ENCODE assay signal across 9 mouse cellular contexts in the genomic region with DNA sequence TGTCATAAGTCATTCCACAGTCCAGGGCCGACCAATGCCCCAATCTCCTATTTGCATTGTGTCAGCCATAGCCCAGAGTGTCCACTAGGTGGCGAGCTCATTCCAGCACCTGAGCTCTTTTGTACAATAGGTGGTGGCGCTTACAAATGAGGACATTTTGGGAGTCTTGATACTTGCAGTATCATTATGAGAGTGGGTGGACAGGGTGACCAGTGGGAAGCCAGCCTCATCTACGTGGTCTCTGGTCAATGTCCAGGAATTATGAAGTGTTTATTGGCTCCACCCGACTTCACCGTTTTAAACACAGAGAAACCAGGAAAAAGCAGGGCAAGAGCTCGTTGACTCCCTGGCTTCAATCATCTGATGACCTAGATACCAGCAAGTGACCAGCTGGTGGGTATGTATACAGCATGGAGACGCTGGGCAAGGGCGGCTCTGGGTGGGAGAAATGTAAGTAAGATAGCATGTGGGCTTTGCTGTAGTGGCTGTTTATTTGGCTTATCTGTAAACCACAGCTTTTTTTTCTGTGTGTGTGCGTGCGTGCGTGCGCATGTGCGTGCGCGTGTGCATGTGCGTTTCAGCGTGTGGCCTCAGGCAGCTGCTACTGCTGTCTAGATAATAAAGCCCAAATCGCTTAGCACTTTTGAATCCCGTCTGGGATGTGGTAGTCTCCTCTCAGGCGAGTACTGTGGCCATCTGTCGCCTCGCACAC. TPM values are rescaled to one million over a fixed set of nuclear protein-coding genes. Genes with fewer than 3 reads are reported as not detected.
DNase-seq lines count a peak whose midpoint lies in the region; ATAC-seq and TF ChIP-seq lines count a peak whose summit lies in the region.
"Had no signal": no experiment of that assay in that cellular context is flagged by ENCODE, and none has a peak within 500 bp of the region (broad histone marks: within the 10 kb centered on the region; RNA-seq: fewer than 3 reads in every experiment).

A gene (plus strand): TSS at position 137 of the 712 bp plus-strand sequence.

- H3K9ac ChIP-seq in CH12.LX (ENCODE audit: insufficient read depth, low read depth): no peak within 1 kb of the TSS
- no peak within 1 kb of the TSS for H3K9ac ChIP-seq in heart, postnatal 0 days (replicated peaks; ENCODE audit: low read depth, low read length)
- no peak within 1 kb of the TSS for H3K9ac ChIP-seq in lung, embryonic 16.5 days (ENCODE audit: low read length)
- H3K9ac ChIP-seq: heart, embryonic 15.5 days had no signal

- peak; percentile 66 for DNase-seq in CH12.LX (ENCODE audit: extremely low read depth)
- DNase-seq in adrenal gland, adult 18-20 months (ENCODE audit: low spot score in 2 of 2): peak; percentile 58 to 61
- peak; percentile 51 for DNase-seq in embryo, embryonic 11.5 days (ENCODE audit: low read depth, low spot score)
- peak; percentile 23 for DNase-seq in heart, postnatal 0 days (ENCODE audit: low spot score)
- DNase-seq in kidney, postnatal 36 days: peak; percentile 59 to 81
- DNase-seq in retina, adult 2 months (ENCODE audit: low read depth, low spot score): peak; percentile 59
- no peak for DNase-seq in yolk sac, embryonic 10.5 days (ENCODE audit: low spot score)

- TF ChIP-seq RAD21 in CH12.LX (IDR thresholded peaks at IDR 0.05; ENCODE audit: low read depth, low read length): peak; percentile 81

- peaks cover 24% of the 10 kb centered on the region for H3K27me3 ChIP-seq in CH12.LX (replicated peaks)
- no peaks in the 10 kb centered on the region for H3K27me3 ChIP-seq in heart, postnatal 0 days (ENCODE audit: control insufficient read depth, insufficient read depth, low read length)
- H3K27me3 ChIP-seq in lung, embryonic 16.5 days (ENCODE audit: control insufficient read depth, insufficient read depth, low read depth, low read length): no peaks in the 10 kb centered on the region

- H3K79me2 ChIP-seq in CH12.LX (replicated peaks; ENCODE audit: control insufficient read depth, extremely low read depth, insufficient read depth, poor library complexity, severe bottlenecking): no peaks in the 10 kb centered on the region

- TF ChIP-seq POLR2A in CH12.LX (IDR thresholded peaks at IDR 0.05; ENCODE audit: low read depth, low read length): no peak

- WGBS in heart, postnatal 0 days: 61% methylated on average over 23 of the region's 23 CpGs
- 54% methylated on average over 23 of the region's 23 CpGs for WGBS in lung, embryonic 16.5 days

- TF ChIP-seq CTCF in CH12.LX (conservative IDR thresholded peaks at IDR 0.05 in 1 of 2, IDR thresholded peaks at IDR 0.05 in 1 of 2; ENCODE audit: low read depth in 2 of 2, low read length in 2 of 2): peak; percentile 89 to 94
- peak; percentile 97 for TF ChIP-seq CTCF in heart, postnatal 0 days (IDR thresholded peaks at IDR 0.05; ENCODE audit: low read depth)

- H3K4me1 ChIP-seq in CH12.LX (ENCODE audit: control insufficient read depth in 1 of 2, insufficient read depth in 2 of 2): no peaks in the 10 kb centered on the region
- H3K4me1 ChIP-seq in heart, postnatal 0 days (ENCODE audit: control insufficient read depth, insufficient read depth): no peaks in the 10 kb centered on the region
- no peaks in the 10 kb centered on the region for H3K4me1 ChIP-seq in lung, embryonic 16.5 days (replicated peaks; ENCODE audit: control insufficient read depth, insufficient read depth, low read length)
- H3K4me1 ChIP-seq: heart, embryonic 15.5 days had no signal

- dilution Hi-C loops in CH12.LX (cut with MboI; ENCODE audit: extremely low pct_ligation_motif_present, extremely low pct_unique_long_range_greater_than_20kb, low sequenced_read_pairs): no loop called here

- ATAC-seq in heart, postnatal 0 days (ENCODE audit: insufficient read depth, low read depth): peak; percentile 49; the same call in 1 of the 2 replicates
- ATAC-seq in lung, embryonic 16.5 days (ENCODE audit: low read depth): peak; percentile 75; the same call in 1 of the 2 replicates

- H3K4me2 ChIP-seq in CH12.LX (ENCODE audit: insufficient read depth, low read depth, poor library complexity, severe bottlenecking): no peak within 1 kb of the TSS
- no peak within 1 kb of the TSS for H3K4me2 ChIP-seq in heart, postnatal 0 days (ENCODE audit: low read depth, low read length)
- H3K4me2 ChIP-seq in lung, embryonic 16.5 days (ENCODE audit: low read depth, low read length): no peak within 1 kb of the TSS
- H3K4me2 ChIP-seq: heart, embryonic 15.5 days had no signal

- TF ChIP-seq EP300 in CH12.LX (IDR thresholded peaks at IDR 0.05; ENCODE audit: low read length): no peak
- TF ChIP-seq EP300 in heart, postnatal 0 days (IDR thresholded peaks at IDR 0.05; ENCODE audit: low read depth): no peak

- H3K36me3 ChIP-seq in CH12.LX (replicated peaks in 1 of 2; ENCODE audit: control insufficient read depth in 1 of 2, insufficient read depth in 1 of 2, low read length in 1 of 2): no peaks in the 10 kb centered on the region
- H3K36me3 ChIP-seq in heart, postnatal 0 days (replicated peaks; ENCODE audit: control insufficient read depth, insufficient read depth, low read length): no peaks in the 10 kb centered on the region
- H3K36me3 ChIP-seq in lung, embryonic 16.5 days (ENCODE audit: control insufficient read depth, insufficient read depth, low read length): no peaks in the 10 kb centered on the region
- H3K36me3 ChIP-seq: heart, embryonic 15.5 days had no signal

- H3K4me3 ChIP-seq in CH12.LX (replicated peaks in 1 of 3; ENCODE audit: low read depth in 2 of 3, low read length in 2 of 3, poor library complexity in 1 of 3): no peak within 1 kb of the TSS
- H3K4me3 ChIP-seq in heart, postnatal 0 days (ENCODE audit: low read depth, low read length): no peak within 1 kb of the TSS
- no peak within 1 kb of the TSS for H3K4me3 ChIP-seq in lung, embryonic 16.5 days (ENCODE audit: low read length)
- H3K4me3 ChIP-seq: heart, embryonic 15.5 days had no signal

- H3K9me3 ChIP-seq in CH12.LX (replicated peaks; ENCODE audit: low read length): no peaks in the 10 kb centered on the region
- no peaks in the 10 kb centered on the region for H3K9me3 ChIP-seq in heart, postnatal 0 days (replicated peaks; ENCODE audit: control insufficient read depth, low read length)
- no peaks in the 10 kb centered on the region for H3K9me3 ChIP-seq in lung, embryonic 16.5 days (ENCODE audit: control insufficient read depth, low read length)
- H3K9me3 ChIP-seq: heart, embryonic 15.5 days had no signal

- in situ Hi-C loops in CH12.LX (cut with MboI; ENCODE audit: low pct_ligation_motif_present, low pct_unique_long_range_greater_than_20kb, low sequenced_read_pairs): no loop called here

- no peak within 1 kb of the TSS for H3K27ac ChIP-seq in CH12.LX (ENCODE audit: insufficient read depth, low read depth)
- H3K27ac ChIP-seq in heart, postnatal 0 days (ENCODE audit: low read depth): no peak within 1 kb of the TSS
- no peak within 1 kb of the TSS for H3K27ac ChIP-seq in lung, embryonic 16.5 days (ENCODE audit: low read length)
- H3K27ac ChIP-seq: heart, embryonic 15.5 days had no signal

TF ChIP-seq in CH12.LX, 34 proteins besides CTCF, POLR2A, EP300 and RAD21:
- no peak for TF ChIP-seq MXI1 (IDR thresholded peaks at IDR 0.05; ENCODE audit: low read depth, low read length)
- TF ChIP-seq SMC3 (IDR thresholded peaks at IDR 0.05; ENCODE audit: low read depth, low read length): peak; percentile 68
TF ChIP-seq in CH12.LX: peak in this region for 1.

RNA-seq across cellular contexts. Expression of the gene that starts here (rescaled TPM):
- total RNA-seq in CH12.LX (2012; rRNA removed) (not detected in 2 replicates), CH12.LX (2014; rRNA removed) (not detected in 2 replicates)
- polyA plus RNA-seq in CH12.LX (2012; ENCODE audit: insufficient read length, low read depth): 0.27 TPM in 2 replicates
- total RNA-seq in adrenal gland, adult 18-20 months (2021): under 1 TPM; 0.32 to 0.33 TPM
- 0.08 TPM in 1 of 2 replicates, not detected in the other for total RNA-seq in heart, postnatal 0 days (2014; rRNA removed; ENCODE audit: low replicate concordance)
- polyA plus RNA-seq in heart, postnatal 0 days (2015; fragmentation: Nextera tagmentation; extraction: Ambion mirVana): 0.07 and 0.12 TPM in 2 replicates
- polyA plus RNA-seq in lung, embryonic 16.5 days (2015; fragmentation: Nextera tagmentation; extraction: Ambion mirVana): 0.28 and 0.50 TPM in 2 replicates

Comparison
In these comparisons a context has a peak if more than half of its experiments do, and no peak if none do; other contexts are left out.
1. Peak in DNase-seq in CH12.LX; RNA of the gene not detected or under 1 TPM.
2. Peak in DNase-seq in adrenal gland, adult 18-20 months; RNA of the gene not detected or under 1 TPM.
3. Peak in DNase-seq and ATAC-seq in heart, postnatal 0 days; RNA of the gene not detected or under 1 TPM.
4. Peak in ATAC-seq in lung, embryonic 16.5 days; RNA of the gene not detected or under 1 TPM.